Comparison of ENCODE assay signal across 17 mouse cellular contexts in the genomic region with DNA sequence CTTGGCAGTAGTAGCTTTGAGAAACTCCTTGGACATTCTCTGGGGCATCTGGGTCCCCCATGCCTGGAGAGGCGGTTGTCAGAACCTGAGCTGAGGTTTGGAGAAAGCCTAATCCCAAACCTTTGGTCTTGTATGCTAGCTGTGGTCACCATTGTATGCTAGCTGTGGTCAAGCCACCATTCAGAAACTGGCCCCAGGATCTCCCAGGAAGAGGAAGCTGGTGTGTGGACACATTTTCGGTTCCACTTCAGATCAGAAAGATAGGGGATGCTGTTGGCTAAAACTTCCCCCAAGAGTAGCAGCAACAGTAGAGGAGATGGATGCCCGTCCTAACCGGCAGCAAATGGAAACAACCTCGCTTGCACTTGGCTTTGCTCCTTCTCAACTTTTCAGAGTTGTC.
"Had no signal": no experiment of that assay in that cellular context is flagged by ENCODE, and none has a peak within 500 bp of the region (broad histone marks: within the 10 kb centered on the region; RNA-seq: fewer than 3 reads in every experiment).

No protein-coding gene starts in this region.

- H3K36me3 ChIP-seq: limb, embryonic 12.5 days; limb, embryonic 15.5 days; liver, embryonic 13.5 days; midbrain, embryonic 12.5 days; midbrain, embryonic 15.5 days had no signal

- DNase-seq: kidney, adult 18-20 months; kidney, adult 9 months; kidney, postnatal 25 days; left cerebral cortex, postnatal 4 days; liver, embryonic 13.5 days; lung, adult 2 months; retina, postnatal 1 day; right cerebral cortex, postnatal 25 days; spleen, adult 18-20 months; thymus, postnatal 25 days had no signal

- H3K9ac ChIP-seq: limb, embryonic 12.5 days; limb, embryonic 15.5 days; liver, embryonic 13.5 days; midbrain, embryonic 12.5 days; midbrain, embryonic 15.5 days had no signal

- H3K4me1 ChIP-seq: liver, embryonic 13.5 days had no signal

- ATAC-seq: inflammation-experienced regulatory T-cells, adult 6 months; intestine, embryonic 16.5 days; midbrain, embryonic 15.5 days had no signal

- H3K27ac ChIP-seq: limb, embryonic 12.5 days; limb, embryonic 15.5 days; liver, embryonic 13.5 days; midbrain, embryonic 12.5 days; midbrain, embryonic 15.5 days had no signal

- H3K9me3 ChIP-seq: limb, embryonic 12.5 days; limb, embryonic 15.5 days; liver, embryonic 13.5 days; midbrain, embryonic 12.5 days; midbrain, embryonic 15.5 days had no signal

- H3K4me3 ChIP-seq: limb, embryonic 12.5 days; limb, embryonic 15.5 days; liver, embryonic 13.5 days; midbrain, embryonic 12.5 days; midbrain, embryonic 15.5 days; myocyte had no signal

- H3K4me2 ChIP-seq: limb, embryonic 12.5 days; limb, embryonic 15.5 days; liver, embryonic 13.5 days; midbrain, embryonic 12.5 days; midbrain, embryonic 15.5 days had no signal
